Mouse (Mus musculus): ENCODE data around the gene Tbrg4. TPM values are rescaled to one million over a fixed set of nuclear protein-coding genes. Genes with fewer than 3 reads are reported as not detected.
"Not testable (repeated sequence)": the region's sequence is repeated elsewhere in the genome, so short reads cannot be mapped to it uniquely, and the experiment has no call there.

The Tbrg4 gene
- polyA plus RNA-seq, 1 experiment: 190 TPM

DNA sequence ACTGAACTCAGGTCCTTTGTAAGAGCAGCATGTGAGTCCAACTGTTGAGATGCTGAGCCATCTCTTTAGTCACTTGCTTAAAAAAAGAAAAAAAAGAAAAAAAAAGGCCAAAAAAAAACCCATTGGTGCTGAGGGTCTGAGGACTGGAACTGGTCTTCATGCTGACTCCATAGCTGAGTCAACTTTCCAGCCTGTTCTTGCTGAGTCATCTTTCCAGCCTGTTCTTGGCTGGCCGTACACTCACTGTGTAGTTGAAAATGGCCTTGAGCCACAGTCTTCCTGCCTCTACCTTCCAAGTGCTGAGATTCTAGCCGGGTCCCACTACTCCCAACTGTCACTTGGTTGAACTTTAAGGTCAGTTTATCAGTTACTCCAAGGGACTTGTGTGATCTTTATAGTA, 40.8 kb upstream of the Tbrg4 start:
- WGBS: 86% methylated on average over 2 of the region's 2 CpGs
- Histone ChIP-seq H3K36me3 (ENCODE audit: control insufficient read depth, insufficient read depth, low read length) (no peaks in the 10 kb centered on the region), H3K4me1 (replicated peaks; ENCODE audit: control insufficient read depth, insufficient read depth, low read length) (peaks cover 11% of the 10 kb centered on the region), H3K27ac (ENCODE audit: control insufficient read depth, insufficient read depth, low read length) (no peak overlapping the region), H3K27me3 (ENCODE audit: control insufficient read depth, insufficient read depth, low read length) (no peaks in the 10 kb centered on the region), H3K4me3 (ENCODE audit: control insufficient read depth, insufficient read depth, low read length) (no peak overlapping the region)
- TF ChIP-seq POLR2A (IDR thresholded peaks at IDR 0.05; ENCODE audit: control insufficient read depth, extremely low read depth, insufficient read depth, low read length, poor library complexity) (no peak), CTCF (IDR thresholded peaks at IDR 0.05; ENCODE audit: borderline replicate concordance, control insufficient read depth, extremely low read depth, insufficient read depth, low read length, poor library complexity) (no peak)
- DNase-seq: no peak

GRCm38 (mm10) chr11:6661206-6661605, 35.3 kb upstream of the Tbrg4 start:
- Histone ChIP-seq H3K27ac (ENCODE audit: control insufficient read depth, insufficient read depth, low read length) (no peak overlapping the region), H3K4me1 (replicated peaks; ENCODE audit: control insufficient read depth, insufficient read depth, low read length) (peaks cover 10% of the 10 kb centered on the region), H3K4me3 (ENCODE audit: control insufficient read depth, insufficient read depth, low read length) (no peak overlapping the region), H3K27me3 (ENCODE audit: control insufficient read depth, insufficient read depth, low read length) (no peaks in the 10 kb centered on the region), H3K36me3 (ENCODE audit: control insufficient read depth, insufficient read depth, low read length) (no peaks in the 10 kb centered on the region)
- DNase-seq: no peak
- TF ChIP-seq CTCF (IDR thresholded peaks at IDR 0.05; ENCODE audit: borderline replicate concordance, control insufficient read depth, extremely low read depth, insufficient read depth, low read length, poor library complexity) (no peak), POLR2A (IDR thresholded peaks at IDR 0.05; ENCODE audit: control insufficient read depth, extremely low read depth, insufficient read depth, low read length, poor library complexity) (no peak)
- 84% methylated on average over 14 of the region's 14 CpGs for WGBS

GRCm38 (mm10) chr11:6658271-6658670, 32.4 kb upstream of the Tbrg4 start, which contains the start of gene Ramp3:
Ramp3 (plus strand) TSS chr11:6658521.
- H3K27ac ChIP-seq (ENCODE audit: control insufficient read depth, insufficient read depth, low read length): no peak within 1 kb of the TSS
- peak within 1 kb of the TSS; percentile 25 for H3K4me3 ChIP-seq (ENCODE audit: control insufficient read depth, insufficient read depth, low read length)
- H3K4me1 ChIP-seq (replicated peaks; ENCODE audit: control insufficient read depth, insufficient read depth, low read length): no peaks in the 10 kb centered on the region
- TF ChIP-seq CTCF (IDR thresholded peaks at IDR 0.05; ENCODE audit: borderline replicate concordance, control insufficient read depth, extremely low read depth, insufficient read depth, low read length, poor library complexity) (no peak), POLR2A (IDR thresholded peaks at IDR 0.05; ENCODE audit: control insufficient read depth, extremely low read depth, insufficient read depth, low read length, poor library complexity) (no peak)
- 3% methylated on average over 18 of the region's 18 CpGs for WGBS
- H3K36me3 ChIP-seq (ENCODE audit: control insufficient read depth, insufficient read depth, low read length): no peaks in the 10 kb centered on the region
- peak; percentile 35 for DNase-seq
- H3K27me3 ChIP-seq (ENCODE audit: control insufficient read depth, insufficient read depth, low read length): no peaks in the 10 kb centered on the region

GRCm38 (mm10) chr11:6654903-6655302, 29.0 kb upstream of the Tbrg4 start:
- peak; percentile 83 for DNase-seq
- Histone ChIP-seq H3K4me1 (replicated peaks; ENCODE audit: control insufficient read depth, insufficient read depth, low read length) (peaks cover 7% of the 10 kb centered on the region), H3K27me3 (ENCODE audit: control insufficient read depth, insufficient read depth, low read length) (no peaks in the 10 kb centered on the region), H3K4me3 (ENCODE audit: control insufficient read depth, insufficient read depth, low read length) (no peak overlapping the region), H3K27ac (ENCODE audit: control insufficient read depth, insufficient read depth, low read length) (no peak overlapping the region), H3K36me3 (ENCODE audit: control insufficient read depth, insufficient read depth, low read length) (no peaks in the 10 kb centered on the region)
- WGBS: 3% methylated on average over 2 of the region's 2 CpGs
- TF ChIP-seq POLR2A (IDR thresholded peaks at IDR 0.05; ENCODE audit: control insufficient read depth, extremely low read depth, insufficient read depth, low read length, poor library complexity): no peak
- TF ChIP-seq CTCF (IDR thresholded peaks at IDR 0.05; ENCODE audit: borderline replicate concordance, control insufficient read depth, extremely low read depth, insufficient read depth, low read length, poor library complexity): no peak

- not testable (repeated sequence) for H3K27me3 ChIP-seq (ENCODE audit: control insufficient read depth, insufficient read depth, low read length); H3K27ac ChIP-seq (ENCODE audit: control insufficient read depth, insufficient read depth, low read length); H3K4me3 ChIP-seq (ENCODE audit: control insufficient read depth, insufficient read depth, low read length); H3K4me1 ChIP-seq (replicated peaks; ENCODE audit: control insufficient read depth, insufficient read depth, low read length); H3K36me3 ChIP-seq (ENCODE audit: control insufficient read depth, insufficient read depth, low read length)
- 79% methylated on average over 3 of the region's 3 CpGs for WGBS
- peak; percentile 40 for DNase-seq
Measured at GRCm38 (mm10) chr11:6652978-6653377, 27.1 kb upstream of the Tbrg4 start.

DNA sequence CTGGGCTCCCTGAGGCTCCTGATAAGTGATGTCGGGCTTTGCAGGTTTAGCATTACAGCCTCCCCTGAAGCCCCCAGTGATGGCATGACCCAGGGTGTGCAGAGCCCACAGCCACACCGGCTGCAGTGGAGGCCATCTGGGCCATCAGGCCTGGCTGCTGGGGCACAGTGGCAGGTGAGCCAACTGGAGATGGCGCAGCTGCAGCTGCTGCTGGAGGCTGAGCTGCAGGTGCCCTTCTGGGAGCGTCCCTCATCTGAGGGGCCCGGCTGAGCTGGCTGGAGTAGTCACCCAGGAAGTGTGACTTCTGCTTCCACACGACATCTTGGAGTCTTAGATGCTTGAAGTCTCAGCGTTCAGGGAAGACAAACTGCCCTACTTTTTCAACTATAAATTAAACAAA, 24.7 kb upstream of the Tbrg4 start:
- H3K4me1 ChIP-seq (replicated peaks; ENCODE audit: control insufficient read depth, insufficient read depth, low read length): peaks cover 7% of the 10 kb centered on the region
- TF ChIP-seq CTCF (IDR thresholded peaks at IDR 0.05; ENCODE audit: borderline replicate concordance, control insufficient read depth, extremely low read depth, insufficient read depth, low read length, poor library complexity) (no peak), POLR2A (IDR thresholded peaks at IDR 0.05; ENCODE audit: control insufficient read depth, extremely low read depth, insufficient read depth, low read length, poor library complexity) (no peak)
- H3K36me3 ChIP-seq (ENCODE audit: control insufficient read depth, insufficient read depth, low read length): no peaks in the 10 kb centered on the region
- no peaks in the 10 kb centered on the region for H3K27me3 ChIP-seq (ENCODE audit: control insufficient read depth, insufficient read depth, low read length)
- WGBS: 25% methylated on average over 7 of the region's 7 CpGs
- DNase-seq: peak; percentile 64
- no peak overlapping the region for H3K4me3 ChIP-seq (ENCODE audit: control insufficient read depth, insufficient read depth, low read length)
- no peak overlapping the region for H3K27ac ChIP-seq (ENCODE audit: control insufficient read depth, insufficient read depth, low read length)

Measured in thymus, adult 2 months (tissue).